Mouse (Mus musculus) urinary bladder, adult 2 months (tissue): Measurements from ENCODE around the gene Gnb2. TPM values are rescaled to one million over a fixed set of nuclear protein-coding genes. Genes with fewer than 3 reads are reported as not detected.

Experiments
- DNase-seq: peaks from one replicate; pipeline ENCODE4 v3.0.0; 2022; ENCODE audit warnings: low spot score
- polyA plus RNA-seq: library from polyadenylated mRNA; depleted of rRNA; stranded (reverse); fragments of >200 nt; gene quantifications from 2 replicates; pipeline ENCODE4 v1.2.3, GENCODE M21; 2012; rRNA removed

Gene Gnb2
- 363 and 433 TPM in 2 replicates for polyA plus RNA-seq

DNA sequence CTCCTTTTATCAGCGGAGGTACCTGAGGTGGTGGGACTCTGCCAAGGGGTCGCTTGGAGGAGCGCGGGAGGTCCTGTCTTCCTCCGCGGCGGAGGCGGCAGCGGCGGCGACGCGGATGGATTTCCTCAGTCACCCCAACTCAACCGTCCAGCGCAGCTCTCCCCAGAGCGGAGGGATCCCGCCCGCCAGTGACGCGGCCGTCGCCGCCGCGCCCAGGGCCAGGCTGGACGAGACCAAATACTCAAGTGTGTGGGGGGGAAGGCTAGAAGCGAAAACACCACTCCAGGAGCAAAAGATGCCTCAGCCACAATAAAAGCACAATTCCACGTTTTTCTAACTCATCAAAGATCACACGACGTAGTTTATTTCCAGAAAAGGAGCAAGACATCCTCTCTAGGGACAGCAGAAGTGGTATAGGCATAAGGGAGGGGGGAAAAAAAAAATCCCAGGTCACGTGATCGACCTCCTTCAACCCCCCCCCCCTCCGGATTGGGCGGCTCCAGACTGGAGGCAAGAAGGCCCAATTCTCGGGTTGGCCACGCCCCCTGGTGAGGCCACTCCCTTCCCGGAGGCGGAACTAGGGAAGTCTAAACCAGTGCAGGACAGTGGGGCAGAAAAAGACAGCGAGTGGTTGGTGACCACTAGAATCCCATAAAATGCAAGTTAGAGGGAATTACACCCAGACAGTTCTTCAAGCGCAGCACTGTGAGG lies at the start of gene Gnb2, which contains the start of gene Epo:
Gene Gnb2, minus strand, starts transcription at position 394 of the 711 bp plus-strand sequence.
Gene Epo, minus strand, starts transcription at position 126 of the 711 bp plus-strand sequence.
- peak; percentile 92 for DNase-seq

DNA sequence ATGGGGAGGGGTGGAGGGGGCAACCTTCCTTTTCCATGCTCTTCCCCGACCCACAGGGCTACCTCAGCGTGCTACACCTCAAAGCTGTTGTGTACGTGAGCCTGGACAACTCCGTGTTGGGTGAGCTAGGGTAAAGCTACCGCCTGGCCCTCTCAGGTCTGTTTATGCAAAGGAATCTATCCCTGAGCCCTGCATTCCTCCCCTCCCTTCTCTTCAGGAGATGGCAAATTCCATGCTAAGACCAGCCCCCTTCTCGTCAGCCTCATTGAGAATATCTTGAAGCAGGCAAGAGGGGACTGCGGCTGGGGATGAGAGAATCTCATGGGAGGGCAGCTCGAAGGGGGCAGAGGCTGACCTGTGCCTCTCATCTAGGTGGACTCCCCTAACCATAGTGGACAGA lies 49.4 kb upstream of the Gnb2 start:
- DNase-seq, result no peak

- no peak for DNase-seq
These were observed 46.9 kb upstream of the Gnb2 start for GRCm38 (mm10) chr5:137580246-137580645.

DNA sequence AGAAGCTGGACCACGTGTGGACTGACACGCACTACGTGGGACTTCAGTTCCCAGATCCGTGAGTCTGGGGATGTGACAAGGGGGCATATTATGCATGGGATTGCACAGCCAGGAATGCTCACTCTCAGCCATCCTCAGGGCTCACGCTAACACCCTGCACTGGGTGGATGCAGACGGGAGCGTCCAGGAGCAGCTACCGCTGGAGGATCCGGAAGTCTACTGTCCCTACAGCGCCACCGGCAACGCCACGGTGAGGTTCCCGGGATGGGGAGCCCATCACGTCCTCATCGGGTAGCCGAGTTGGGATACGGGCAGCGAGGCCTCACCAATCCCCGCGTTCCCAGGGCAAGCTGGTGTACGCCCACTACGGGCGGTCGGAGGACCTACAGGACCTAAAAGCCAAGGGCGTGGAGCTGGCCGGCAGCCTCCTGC lies 41.2 kb upstream of the Gnb2 start:
- no peak for DNase-seq

DNA sequence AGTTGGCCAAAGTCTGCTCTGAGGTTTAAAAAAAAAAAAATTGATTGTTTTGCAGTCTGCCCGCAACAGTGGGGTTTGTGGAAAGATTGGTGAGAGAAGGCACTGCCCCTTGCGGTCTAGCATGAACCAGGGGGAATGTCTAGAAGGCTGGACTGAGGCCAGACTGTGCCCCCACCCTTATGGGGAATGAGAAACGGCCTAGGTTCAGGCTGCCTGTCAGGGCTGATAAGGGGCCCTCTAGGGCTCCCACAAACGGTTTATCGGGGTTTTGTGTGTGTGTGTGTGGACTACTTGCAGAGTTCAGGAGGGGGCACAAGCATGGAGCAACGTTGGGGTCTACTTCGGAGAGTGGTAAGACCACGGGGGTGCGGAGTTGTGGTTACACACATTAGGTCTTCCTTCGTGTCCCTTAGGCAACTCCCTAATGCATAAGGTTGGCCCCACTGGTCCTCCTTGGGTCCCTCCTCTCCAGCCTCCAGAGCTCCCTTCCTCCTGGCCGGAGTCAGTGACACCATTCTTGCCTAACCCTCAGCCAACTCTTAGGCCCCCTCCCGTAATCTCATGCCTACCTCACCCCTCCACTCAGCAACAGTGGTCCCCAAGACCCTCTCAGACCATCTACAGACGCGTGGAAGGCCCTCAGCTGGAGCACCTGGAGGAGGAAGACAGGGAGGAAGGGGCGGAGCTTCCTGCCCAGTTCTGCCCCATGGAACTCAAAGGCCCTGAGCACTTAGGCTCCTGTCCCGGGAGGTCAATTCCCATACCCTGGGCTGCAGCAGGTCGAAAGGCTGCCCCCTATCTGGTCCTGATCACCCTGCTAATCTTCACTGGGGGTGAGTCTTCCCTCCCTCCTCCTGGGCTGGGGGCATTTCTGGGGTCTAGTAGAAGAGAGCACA lies 37.6 kb upstream of the Gnb2 start:
- no peak for DNase-seq

DNA sequence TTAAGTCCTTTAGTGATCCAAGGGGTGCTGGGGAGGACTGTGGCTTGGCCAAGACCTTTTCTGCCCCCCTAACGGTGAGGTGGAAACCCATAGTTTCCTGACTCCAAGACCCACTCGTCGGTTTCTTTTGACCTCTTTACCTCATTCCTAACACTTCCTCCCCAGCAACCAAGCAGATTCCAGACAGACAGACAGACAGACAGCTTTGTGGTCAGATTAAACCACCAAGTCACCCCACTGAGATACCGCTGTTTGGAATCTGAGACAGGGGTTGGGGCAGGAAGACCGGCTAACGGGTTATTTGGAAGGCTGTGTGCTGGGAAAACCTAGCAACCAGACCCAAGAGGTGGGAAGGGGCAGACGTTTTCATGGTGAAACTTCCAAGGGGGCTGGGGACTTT lies 36.9 kb upstream of the Gnb2 start:
- no peak for DNase-seq

- no peak for DNase-seq
These were observed 36.4 kb upstream of the Gnb2 start, which contains the start of gene Tfr2 for GRCm38 (mm10) chr5:137569665-137570064. Tfr2 (plus strand) TSS chr5:137569840.

DNA sequence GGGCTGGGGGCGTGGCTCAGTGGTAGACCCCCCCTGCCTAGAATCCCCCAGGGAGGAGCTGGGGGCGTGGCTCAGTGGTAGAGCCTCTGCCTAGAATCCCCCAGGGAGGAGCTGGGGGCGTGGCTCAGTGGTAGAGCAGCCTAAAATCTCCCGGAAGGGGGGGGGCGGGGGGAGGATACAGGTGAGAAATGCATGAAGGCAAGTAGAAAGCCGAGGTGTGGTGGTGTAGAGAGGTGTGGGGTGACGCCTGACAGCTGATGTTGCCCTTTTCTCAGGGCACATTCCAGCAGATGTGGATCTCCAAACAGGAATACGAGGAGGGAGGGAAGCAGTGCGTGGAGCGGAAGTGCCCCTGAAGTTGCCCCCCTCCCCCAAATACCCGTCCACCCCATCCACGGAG lies 35.7 kb upstream of the Gnb2 start:
- no peak for DNase-seq

DNA sequence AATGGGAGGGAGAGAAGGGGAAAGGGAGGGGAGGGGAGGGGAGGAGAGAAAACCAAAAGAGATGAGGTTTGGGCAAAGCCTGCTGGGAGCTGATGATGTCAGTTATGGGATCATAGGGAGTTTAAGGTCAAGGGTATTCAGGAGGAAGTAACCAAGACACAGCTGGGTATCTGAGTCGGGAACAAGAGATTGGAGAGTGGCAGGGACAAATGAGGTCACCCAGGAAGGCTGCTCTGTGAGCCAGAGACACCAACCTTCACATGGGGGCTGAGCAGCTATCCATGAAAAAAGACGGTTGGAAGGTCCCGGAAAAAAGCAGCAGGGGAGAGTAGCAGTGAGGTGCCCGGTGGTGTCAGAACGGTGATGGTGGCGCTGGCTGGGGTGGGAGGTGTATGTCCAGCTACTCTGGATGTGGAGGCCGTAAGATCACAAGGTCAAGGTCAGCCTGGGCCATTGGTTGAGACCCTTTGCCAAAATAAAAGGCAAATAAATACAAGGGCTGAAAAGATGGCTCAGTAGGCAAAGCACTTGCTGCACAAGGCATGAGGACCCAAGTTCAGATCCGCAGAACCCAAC lies 35.0 kb upstream of the Gnb2 start:
- DNase-seq, result no peak

DNA sequence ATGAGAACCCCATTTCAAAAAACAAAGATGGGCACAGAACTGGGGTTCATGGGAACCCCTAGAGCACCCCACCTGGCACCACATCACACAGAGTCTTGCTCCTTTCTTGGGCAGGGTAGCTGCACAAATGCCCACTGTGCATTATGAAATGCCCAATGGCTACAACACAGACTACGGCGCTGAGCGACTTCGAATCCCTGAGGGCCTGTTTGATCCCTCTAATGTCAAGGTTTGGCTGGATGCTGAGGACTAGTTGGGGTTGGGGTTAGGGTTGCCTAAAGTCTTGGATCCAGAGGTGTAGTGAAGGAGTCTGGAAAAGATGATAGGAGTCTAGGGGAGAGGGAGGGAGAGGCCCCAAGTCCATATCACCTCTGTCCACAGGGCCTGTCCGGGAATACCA lies 33.1 kb upstream of the Gnb2 start:
- DNase-seq, result no peak

- DNase-seq, result no peak
These were observed 32.4 kb upstream of the Gnb2 start for GRCm38 (mm10) chr5:137565744-137566143.

DNA sequence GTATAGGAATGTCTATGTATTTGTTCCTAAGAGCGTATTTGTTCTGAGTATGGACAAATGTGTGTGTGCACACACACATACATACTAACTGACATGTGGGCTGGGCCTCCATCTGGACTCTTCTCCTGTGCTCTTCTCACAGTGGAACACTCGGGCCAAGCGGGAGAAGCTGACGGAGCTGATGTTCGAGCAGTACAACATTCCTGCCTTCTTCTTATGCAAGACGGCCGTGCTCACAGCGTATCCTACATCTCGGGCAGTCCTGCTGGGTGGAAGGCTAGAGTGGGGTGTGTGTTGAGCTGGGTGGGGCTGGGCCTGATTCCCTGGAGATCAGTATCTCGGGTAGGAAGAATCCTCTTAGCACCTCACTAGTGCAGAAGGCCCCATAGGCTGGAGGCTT lies 29.7 kb upstream of the Gnb2 start:
- no peak for DNase-seq

DNA sequence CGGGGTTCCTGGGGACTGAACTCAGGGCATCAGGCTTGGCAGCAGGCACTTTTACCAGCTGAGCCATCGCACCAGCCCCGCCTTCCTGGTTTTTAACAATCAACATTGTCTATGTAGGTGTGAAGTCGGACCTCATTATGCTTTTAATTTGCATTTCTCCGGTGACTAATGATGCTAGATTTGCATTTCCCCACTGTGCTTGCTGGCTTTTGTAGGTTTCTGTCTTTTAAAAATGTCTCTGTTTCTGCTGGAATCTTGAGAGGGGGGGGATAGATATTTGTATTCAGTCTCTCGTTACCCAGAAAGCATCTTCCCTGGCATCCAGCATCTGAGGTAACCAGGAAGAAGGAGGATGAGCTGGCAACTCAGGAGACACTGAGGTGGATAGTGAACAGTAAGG lies 28.2 kb upstream of the Gnb2 start:
- no peak for DNase-seq

GRCm38 (mm10) chr5:137553898-137554297 lies 20.6 kb upstream of the Gnb2 start:
- DNase-seq, result no peak

DNA sequence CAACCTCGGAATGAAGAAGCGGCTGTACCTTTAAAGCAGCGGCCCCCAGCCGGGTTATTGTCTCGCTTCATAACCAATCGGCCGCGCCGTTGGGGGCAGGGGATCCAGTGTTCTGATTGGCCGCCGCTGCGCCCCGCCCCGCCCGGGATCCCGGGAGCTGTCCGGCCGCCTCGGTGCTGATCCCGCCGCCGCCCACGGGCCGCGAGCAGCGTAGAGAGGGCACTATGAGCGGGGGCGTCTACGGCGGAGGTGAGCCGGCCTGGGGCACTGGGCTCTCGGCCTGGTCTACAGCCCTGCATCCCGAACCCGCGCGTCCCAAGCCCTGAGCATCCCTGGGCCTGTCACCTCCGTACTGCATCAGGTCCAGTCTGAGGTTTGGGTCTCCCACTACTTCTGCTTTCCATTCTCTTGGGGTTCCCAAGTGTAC lies 20.1 kb upstream of the Gnb2 start, which contains the start of gene Actl6b:
Gene Actl6b, plus strand, starts transcription at position 107 of the 427 bp plus-strand sequence.
- peak; percentile 44 for DNase-seq

DNA sequence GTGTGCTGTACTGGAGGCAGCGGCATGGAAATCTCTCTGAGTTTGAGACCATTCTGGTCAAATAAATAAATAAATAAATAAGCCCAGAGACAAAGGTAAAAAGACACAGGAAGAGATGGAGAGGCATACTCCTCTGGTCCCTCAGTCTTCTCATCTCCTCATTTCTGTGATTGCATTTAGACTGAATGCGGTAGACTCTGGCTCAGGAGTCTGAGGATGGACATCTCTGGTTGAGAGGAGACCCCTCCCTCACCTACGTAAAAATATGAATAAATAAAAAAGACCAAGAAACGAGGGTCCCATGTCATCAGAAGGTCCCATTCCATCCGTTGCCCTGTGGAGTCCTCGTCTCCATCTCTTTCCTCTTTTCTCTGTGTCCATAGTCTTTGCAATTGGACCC lies 19.7 kb upstream of the Gnb2 start:
- no peak for DNase-seq

- DNase-seq, result no peak
These were observed 17.8 kb upstream of the Gnb2 start for GRCm38 (mm10) chr5:137551119-137551518.

- no peak for DNase-seq
These were observed 16.5 kb upstream of the Gnb2 start for GRCm38 (mm10) chr5:137549840-137550239.

GRCm38 (mm10) chr5:137545596-137545995 lies 12.3 kb upstream of the Gnb2 start:
- no peak for DNase-seq

- no peak for DNase-seq
These were observed 11.6 kb upstream of the Gnb2 start for GRCm38 (mm10) chr5:137544926-137545325.

DNA sequence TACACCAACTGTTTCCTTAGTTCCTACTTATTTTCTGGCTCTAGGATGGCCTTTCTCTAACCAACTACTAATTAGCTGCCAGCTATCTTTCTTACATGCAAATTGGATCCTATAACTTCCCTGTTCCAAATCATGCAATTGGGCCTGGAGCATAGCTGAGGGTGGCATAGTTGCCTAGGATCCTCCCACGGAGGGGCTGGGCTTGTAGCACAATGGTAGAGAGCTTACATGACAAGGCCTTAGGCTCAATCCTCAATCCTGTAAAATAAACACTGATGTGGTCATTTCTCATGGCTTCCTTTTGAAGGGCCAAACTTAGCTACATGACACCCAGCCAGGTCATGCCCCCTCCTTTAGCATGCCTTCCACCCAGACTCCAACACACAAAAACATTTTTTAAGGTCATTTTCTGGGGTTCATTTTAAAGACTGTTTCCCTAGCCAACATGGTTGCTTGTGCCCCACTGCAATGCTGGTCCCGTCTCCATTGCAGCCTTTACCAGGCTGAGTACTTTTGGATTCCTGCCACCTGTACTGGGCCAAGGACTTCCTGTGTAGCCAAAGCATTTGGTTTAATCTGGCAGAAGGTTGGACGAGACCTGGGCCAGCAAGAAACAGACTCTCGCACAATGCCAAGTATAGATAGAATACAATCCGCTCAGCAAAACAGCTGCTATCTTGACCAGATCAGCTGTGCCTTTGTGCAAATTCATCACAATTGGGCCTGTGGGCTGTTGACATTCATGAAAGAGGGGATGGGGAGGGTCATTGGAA lies 8.6 kb upstream of the Gnb2 start:
- DNase-seq, result no peak

DNA sequence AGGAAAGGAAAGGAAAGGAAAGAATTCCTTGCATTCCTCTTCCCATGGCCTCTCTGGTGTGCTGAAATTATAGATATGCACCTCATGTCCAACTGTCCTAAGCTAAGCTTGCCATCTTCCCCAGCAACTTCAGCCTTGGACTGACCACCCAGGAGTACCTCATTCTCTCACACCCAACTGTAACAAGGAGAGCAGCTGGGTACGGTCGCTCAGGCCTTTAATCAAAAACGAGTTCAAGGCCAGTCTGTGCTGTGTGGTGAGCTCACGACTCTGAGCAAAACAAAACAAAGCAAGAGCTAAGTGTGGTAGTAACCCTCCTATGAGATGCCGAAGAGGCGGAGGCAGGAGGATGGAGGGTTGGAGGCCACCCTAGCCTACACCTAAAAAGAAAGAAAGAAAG lies 7.7 kb upstream of the Gnb2 start:
- DNase-seq, result no peak
